Mouse (Mus musculus): Measurements from ENCODE around the gene A630023A22Rik. TPM values are rescaled to one million over a fixed set of nuclear protein-coding genes. Genes with fewer than 3 reads are reported as not detected.

Gene A630023A22Rik
- polyA plus RNA-seq, 1 experiment: not detected

GRCm38 (mm10) chr14:34091475-34091874 lies 11.1 kb downstream of the A630023A22Rik start:
- Histone ChIP-seq H3K4me1 (ENCODE audit: control insufficient read depth, insufficient read depth, low read length) (no peaks in the 10 kb centered on the region), H3K4me3 (ENCODE audit: insufficient read depth, low read length) (no peak overlapping the region), H3K27ac (ENCODE audit: insufficient read depth, low read depth, low read length) (no peak overlapping the region)
- no peak for TF ChIP-seq CTCF (IDR thresholded peaks at IDR 0.05; ENCODE audit: low read depth, low read length)
- TF ChIP-seq POLR2A (IDR thresholded peaks at IDR 0.05; ENCODE audit: borderline replicate concordance, low read depth, low read length): no peak

- H3K4me3 ChIP-seq (ENCODE audit: insufficient read depth, low read length): no peak overlapping the region
- H3K27ac ChIP-seq (ENCODE audit: insufficient read depth, low read depth, low read length): no peak overlapping the region
- TF ChIP-seq CTCF (IDR thresholded peaks at IDR 0.05; ENCODE audit: low read depth, low read length) (no peak), POLR2A (IDR thresholded peaks at IDR 0.05; ENCODE audit: borderline replicate concordance, low read depth, low read length) (no peak)
- no peaks in the 10 kb centered on the region for H3K4me1 ChIP-seq (ENCODE audit: control insufficient read depth, insufficient read depth, low read length)
Observed at GRCm38 (mm10) chr14:34089796-34090195, 12.8 kb downstream of the A630023A22Rik start.

GRCm38 (mm10) chr14:34087856-34088398 lies 14.6 kb downstream of the A630023A22Rik start:
- no peaks in the 10 kb centered on the region for H3K4me1 ChIP-seq (ENCODE audit: control insufficient read depth, insufficient read depth, low read length)
- H3K27ac ChIP-seq (ENCODE audit: insufficient read depth, low read depth, low read length): no peak overlapping the region
- no peak overlapping the region for H3K4me3 ChIP-seq (ENCODE audit: insufficient read depth, low read length)
- TF ChIP-seq POLR2A (IDR thresholded peaks at IDR 0.05; ENCODE audit: borderline replicate concordance, low read depth, low read length) (no peak), CTCF (IDR thresholded peaks at IDR 0.05; ENCODE audit: low read depth, low read length) (no peak)

- H3K4me3 ChIP-seq (ENCODE audit: insufficient read depth, low read length): no peak overlapping the region
- H3K27ac ChIP-seq (ENCODE audit: insufficient read depth, low read depth, low read length): no peak overlapping the region
- no peak for TF ChIP-seq POLR2A (IDR thresholded peaks at IDR 0.05; ENCODE audit: borderline replicate concordance, low read depth, low read length)
- no peak for TF ChIP-seq CTCF (IDR thresholded peaks at IDR 0.05; ENCODE audit: low read depth, low read length)
- no peaks in the 10 kb centered on the region for H3K4me1 ChIP-seq (ENCODE audit: control insufficient read depth, insufficient read depth, low read length)
Observed at GRCm38 (mm10) chr14:34086806-34087205, 15.7 kb downstream of the A630023A22Rik start.

GRCm38 (mm10) chr14:34085731-34086130 lies 16.8 kb downstream of the A630023A22Rik start, which contains the start of gene Anxa8:
TSS of gene Anxa8 (plus strand) at chr14:34085981.
- no peaks in the 10 kb centered on the region for H3K4me1 ChIP-seq (ENCODE audit: control insufficient read depth, insufficient read depth, low read length)
- no peak within 1 kb of the TSS for H3K27ac ChIP-seq (ENCODE audit: insufficient read depth, low read depth, low read length)
- TF ChIP-seq CTCF (IDR thresholded peaks at IDR 0.05; ENCODE audit: low read depth, low read length) (no peak), POLR2A (IDR thresholded peaks at IDR 0.05; ENCODE audit: borderline replicate concordance, low read depth, low read length) (no peak)
- H3K4me3 ChIP-seq (ENCODE audit: insufficient read depth, low read length): no peak within 1 kb of the TSS

GRCm38 (mm10) chr14:34080321-34080997 lies 22.1 kb downstream of the A630023A22Rik start:
- TF ChIP-seq POLR2A (IDR thresholded peaks at IDR 0.05; ENCODE audit: borderline replicate concordance, low read depth, low read length) (no peak), CTCF (IDR thresholded peaks at IDR 0.05; ENCODE audit: low read depth, low read length) (peak; percentile 85)
- H3K27ac ChIP-seq (ENCODE audit: insufficient read depth, low read depth, low read length): no peak overlapping the region
- no peaks in the 10 kb centered on the region for H3K4me1 ChIP-seq (ENCODE audit: control insufficient read depth, insufficient read depth, low read length)
- H3K4me3 ChIP-seq (ENCODE audit: insufficient read depth, low read length): no peak overlapping the region

- H3K27ac ChIP-seq (ENCODE audit: insufficient read depth, low read depth, low read length): no peak overlapping the region
- H3K4me3 ChIP-seq (ENCODE audit: insufficient read depth, low read length): no peak overlapping the region
- H3K4me1 ChIP-seq (ENCODE audit: control insufficient read depth, insufficient read depth, low read length): no peaks in the 10 kb centered on the region
- no peak for TF ChIP-seq POLR2A (IDR thresholded peaks at IDR 0.05; ENCODE audit: borderline replicate concordance, low read depth, low read length)
- TF ChIP-seq CTCF (IDR thresholded peaks at IDR 0.05; ENCODE audit: low read depth, low read length): no peak
Observed at GRCm38 (mm10) chr14:34078293-34078692, 24.3 kb downstream of the A630023A22Rik start.

- H3K4me1 ChIP-seq (ENCODE audit: control insufficient read depth, insufficient read depth, low read length): no peaks in the 10 kb centered on the region
- TF ChIP-seq POLR2A (IDR thresholded peaks at IDR 0.05; ENCODE audit: borderline replicate concordance, low read depth, low read length) (no peak), CTCF (IDR thresholded peaks at IDR 0.05; ENCODE audit: low read depth, low read length) (no peak)
- no peak overlapping the region for H3K27ac ChIP-seq (ENCODE audit: insufficient read depth, low read depth, low read length)
- H3K4me3 ChIP-seq (ENCODE audit: insufficient read depth, low read length): no peak overlapping the region
Observed at GRCm38 (mm10) chr14:34077222-34077621, 25.3 kb downstream of the A630023A22Rik start.

- Histone ChIP-seq H3K4me3 (ENCODE audit: insufficient read depth, low read length) (no peak overlapping the region), H3K4me1 (ENCODE audit: control insufficient read depth, insufficient read depth, low read length) (no peaks in the 10 kb centered on the region), H3K27ac (ENCODE audit: insufficient read depth, low read depth, low read length) (no peak overlapping the region)
- no peak for TF ChIP-seq POLR2A (IDR thresholded peaks at IDR 0.05; ENCODE audit: borderline replicate concordance, low read depth, low read length)
Observed at GRCm38 (mm10) chr14:34075346-34075745, 27.2 kb downstream of the A630023A22Rik start.

GRCm38 (mm10) chr14:34071665-34072064 lies 30.9 kb downstream of the A630023A22Rik start:
- Histone ChIP-seq H3K4me1 (ENCODE audit: control insufficient read depth, insufficient read depth, low read length) (no peaks in the 10 kb centered on the region), H3K4me3 (ENCODE audit: insufficient read depth, low read length) (no peak overlapping the region), H3K27ac (ENCODE audit: insufficient read depth, low read depth, low read length) (no peak overlapping the region)
- TF ChIP-seq CTCF (IDR thresholded peaks at IDR 0.05; ENCODE audit: low read depth, low read length) (no peak), POLR2A (IDR thresholded peaks at IDR 0.05; ENCODE audit: borderline replicate concordance, low read depth, low read length) (no peak)

Data from bone marrow macrophage, adult 2 months (primary cell).